Mouse (Mus musculus) testis, adult 2 months (tissue): Measurements from ENCODE around the gene Cenpm.

Source experiments
- CTCF ChIP-seq: fragments of 200-500 bp; IDR thresholded peaks from 2 replicates; pipeline ENCODE4 v1.5.1; 2012; ENCODE audit warnings: low read depth, mild to moderate bottlenecking, inconsistent platforms, low read length, moderate library complexity; ENCODE audit not compliant: control insufficient read depth, insufficient read depth, insufficient replicate concordance
- POLR2A ChIP-seq: fragments of 200-500 bp; IDR thresholded peaks from 2 replicates; pipeline ENCODE4 v1.6.1; 2012; ENCODE audit warnings: low read depth, mild to moderate bottlenecking, inconsistent platforms, low read length, moderate library complexity; ENCODE audit not compliant: control insufficient read depth

DNA sequence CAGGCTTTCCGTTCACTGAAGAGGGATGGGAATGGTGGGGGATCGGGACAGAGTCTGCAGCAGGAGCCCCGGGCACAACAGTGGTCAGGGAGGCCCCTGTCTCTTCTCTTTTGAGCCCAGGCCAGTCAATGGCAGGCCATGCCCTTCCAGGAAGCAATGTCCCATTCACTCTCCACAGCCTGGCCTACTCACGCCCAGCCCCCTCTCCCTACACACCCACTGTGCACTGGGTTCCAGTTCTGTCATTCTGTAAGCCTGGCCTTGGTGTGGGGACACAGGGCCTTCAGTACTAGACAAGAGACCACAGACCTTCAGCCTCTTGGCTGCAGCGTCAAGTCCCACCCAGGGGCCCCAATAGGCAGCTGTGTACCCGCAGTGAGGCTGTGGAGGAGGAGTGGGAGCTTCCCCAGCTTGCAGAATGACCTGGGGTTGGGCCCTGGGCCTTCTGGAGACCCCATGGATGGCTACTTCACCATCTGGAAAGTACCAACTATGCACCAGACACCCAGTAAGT, 14.4 kb downstream of the Cenpm start:
- no peak for TF ChIP-seq POLR2A
- TF ChIP-seq CTCF: no peak
